Mouse (Mus musculus): Measurements from ENCODE around the gene D3Ertd254e. TPM values are rescaled to one million over a fixed set of nuclear protein-coding genes. Genes with fewer than 3 reads are reported as not detected.
"Not testable (repeated sequence)": the region's sequence is repeated elsewhere in the genome, so short reads cannot be mapped to it uniquely, and the experiment has no call there.

Gene D3Ertd254e
- total RNA-seq (2017) = 8.4 TPM in 2 replicates

GRCm38 (mm10) chr3:36150934-36151686 lies at the start of gene D3Ertd254e:
Gene D3Ertd254e, plus strand, starts transcription at chr3:36151017.
- ATAC-seq (replicated peaks in 1 of 2; ENCODE audit: insufficient read depth in 1 of 2, low FRiP score in 2 of 2, low TSS enrichment in 1 of 2, low read depth in 1 of 2, poor library complexity in 2 of 2, severe bottlenecking in 2 of 2) = peak; percentile 99

- no peak for ATAC-seq (replicated peaks in 1 of 2; ENCODE audit: insufficient read depth in 1 of 2, low FRiP score in 2 of 2, low TSS enrichment in 1 of 2, low read depth in 1 of 2, poor library complexity in 2 of 2, severe bottlenecking in 2 of 2)
Observed at GRCm38 (mm10) chr3:36116076-36116475, 34.7 kb upstream of the D3Ertd254e start.

GRCm38 (mm10) chr3:36119684-36120548 lies 30.9 kb upstream of the D3Ertd254e start:
- ATAC-seq (replicated peaks in 1 of 2; ENCODE audit: insufficient read depth in 1 of 2, low FRiP score in 2 of 2, low TSS enrichment in 1 of 2, low read depth in 1 of 2, poor library complexity in 2 of 2, severe bottlenecking in 2 of 2) = no peak

GRCm38 (mm10) chr3:36126176-36126575 lies 24.6 kb upstream of the D3Ertd254e start:
- ATAC-seq (replicated peaks in 1 of 2; ENCODE audit: insufficient read depth in 1 of 2, low FRiP score in 2 of 2, low TSS enrichment in 1 of 2, low read depth in 1 of 2, poor library complexity in 2 of 2, severe bottlenecking in 2 of 2) = not testable (repeated sequence)

- no peak for ATAC-seq (replicated peaks in 1 of 2; ENCODE audit: insufficient read depth in 1 of 2, low FRiP score in 2 of 2, low TSS enrichment in 1 of 2, low read depth in 1 of 2, poor library complexity in 2 of 2, severe bottlenecking in 2 of 2)
Observed at GRCm38 (mm10) chr3:36136152-36136551, 14.7 kb upstream of the D3Ertd254e start.

GRCm38 (mm10) chr3:36137560-36137959 lies 13.3 kb upstream of the D3Ertd254e start:
- peak; percentile 46 to 56; a peak in 3 of 4 replicates for ATAC-seq (replicated peaks in 1 of 2; ENCODE audit: insufficient read depth in 1 of 2, low FRiP score in 2 of 2, low TSS enrichment in 1 of 2, low read depth in 1 of 2, poor library complexity in 2 of 2, severe bottlenecking in 2 of 2)

GRCm38 (mm10) chr3:36138171-36138660 lies 12.6 kb upstream of the D3Ertd254e start:
- ATAC-seq (replicated peaks in 1 of 2; ENCODE audit: insufficient read depth in 1 of 2, low FRiP score in 2 of 2, low TSS enrichment in 1 of 2, low read depth in 1 of 2, poor library complexity in 2 of 2, severe bottlenecking in 2 of 2) = no peak

- ATAC-seq (replicated peaks in 1 of 2; ENCODE audit: insufficient read depth in 1 of 2, low FRiP score in 2 of 2, low TSS enrichment in 1 of 2, low read depth in 1 of 2, poor library complexity in 2 of 2, severe bottlenecking in 2 of 2) = no peak
Observed at GRCm38 (mm10) chr3:36138996-36139395, 11.8 kb upstream of the D3Ertd254e start.

GRCm38 (mm10) chr3:36150537-36150933 lies 282 bp upstream of the D3Ertd254e start:
- ATAC-seq (replicated peaks in 1 of 2; ENCODE audit: insufficient read depth in 1 of 2, low FRiP score in 2 of 2, low TSS enrichment in 1 of 2, low read depth in 1 of 2, poor library complexity in 2 of 2, severe bottlenecking in 2 of 2) = no peak

GRCm38 (mm10) chr3:36155268-36155667 lies 4.5 kb downstream of the D3Ertd254e start:
- ATAC-seq (replicated peaks in 1 of 2; ENCODE audit: insufficient read depth in 1 of 2, low FRiP score in 2 of 2, low TSS enrichment in 1 of 2, low read depth in 1 of 2, poor library complexity in 2 of 2, severe bottlenecking in 2 of 2) = no peak

- ATAC-seq (replicated peaks in 1 of 2; ENCODE audit: insufficient read depth in 1 of 2, low FRiP score in 2 of 2, low TSS enrichment in 1 of 2, low read depth in 1 of 2, poor library complexity in 2 of 2, severe bottlenecking in 2 of 2) = no peak
Observed at GRCm38 (mm10) chr3:36170670-36171210, 19.9 kb downstream of the D3Ertd254e start.

- ATAC-seq (replicated peaks in 1 of 2; ENCODE audit: insufficient read depth in 1 of 2, low FRiP score in 2 of 2, low TSS enrichment in 1 of 2, low read depth in 1 of 2, poor library complexity in 2 of 2, severe bottlenecking in 2 of 2) = no peak
Observed at GRCm38 (mm10) chr3:36171348-36171747, 20.5 kb downstream of the D3Ertd254e start.

- ATAC-seq (replicated peaks in 1 of 2; ENCODE audit: insufficient read depth in 1 of 2, low FRiP score in 2 of 2, low TSS enrichment in 1 of 2, low read depth in 1 of 2, poor library complexity in 2 of 2, severe bottlenecking in 2 of 2) = no peak
Observed at GRCm38 (mm10) chr3:36173761-36174160, 22.9 kb downstream of the D3Ertd254e start.

GRCm38 (mm10) chr3:36181519-36181918 lies 30.7 kb downstream of the D3Ertd254e start:
- ATAC-seq (replicated peaks in 1 of 2; ENCODE audit: insufficient read depth in 1 of 2, low FRiP score in 2 of 2, low TSS enrichment in 1 of 2, low read depth in 1 of 2, poor library complexity in 2 of 2, severe bottlenecking in 2 of 2) = no peak

- ATAC-seq (replicated peaks in 1 of 2; ENCODE audit: insufficient read depth in 1 of 2, low FRiP score in 2 of 2, low TSS enrichment in 1 of 2, low read depth in 1 of 2, poor library complexity in 2 of 2, severe bottlenecking in 2 of 2) = no peak
Observed at GRCm38 (mm10) chr3:36186510-36186909, 35.7 kb downstream of the D3Ertd254e start.

GRCm38 (mm10) chr3:36189243-36189642 lies 38.4 kb downstream of the D3Ertd254e start:
- ATAC-seq (replicated peaks in 1 of 2; ENCODE audit: insufficient read depth in 1 of 2, low FRiP score in 2 of 2, low TSS enrichment in 1 of 2, low read depth in 1 of 2, poor library complexity in 2 of 2, severe bottlenecking in 2 of 2) = no peak

- ATAC-seq (replicated peaks in 1 of 2; ENCODE audit: insufficient read depth in 1 of 2, low FRiP score in 2 of 2, low TSS enrichment in 1 of 2, low read depth in 1 of 2, poor library complexity in 2 of 2, severe bottlenecking in 2 of 2) = no peak
Observed at GRCm38 (mm10) chr3:36201098-36201497, 50.3 kb downstream of the D3Ertd254e start.

GRCm38 (mm10) chr3:36202932-36203331 lies 52.1 kb downstream of the D3Ertd254e start:
- ATAC-seq (replicated peaks in 1 of 2; ENCODE audit: insufficient read depth in 1 of 2, low FRiP score in 2 of 2, low TSS enrichment in 1 of 2, low read depth in 1 of 2, poor library complexity in 2 of 2, severe bottlenecking in 2 of 2) = no peak

All from hematopoietic stem cell, adult 5-6 weeks (primary cell).